Mouse (Mus musculus): ENCODE results near the gene Fbxl2. TPM values are rescaled to one million over a fixed set of nuclear protein-coding genes. Genes with fewer than 3 reads are reported as not detected.

The Fbxl2 gene
- polyA plus RNA-seq, 1 experiment from 2014 or later: 8.7 TPM

DNA sequence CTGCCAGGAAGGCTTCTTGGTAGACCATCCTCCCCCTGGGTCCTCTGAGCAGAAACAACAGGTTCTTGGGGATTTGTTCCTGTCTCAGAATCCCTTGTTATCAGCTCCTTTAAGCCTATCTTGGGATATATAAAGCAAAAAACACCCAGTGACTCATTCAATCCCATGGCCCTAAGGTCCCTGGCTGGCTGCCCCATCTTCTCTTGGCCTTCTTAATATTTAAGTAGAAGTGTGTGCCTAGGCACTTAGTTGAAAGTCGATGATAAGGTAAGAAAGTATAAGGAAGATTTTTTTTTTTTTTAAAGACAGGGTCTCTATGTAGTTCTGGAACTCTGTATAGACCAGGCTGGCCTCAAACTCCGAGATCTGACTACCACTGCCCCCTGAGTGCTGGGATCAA, 63.5 kb downstream of the Fbxl2 start:
- Histone ChIP-seq H3K36me3 (ENCODE audit: control insufficient read depth, insufficient read depth, low read length) (no peaks in the 10 kb centered on the region), H3K4me2 (replicated peaks; ENCODE audit: low read depth, low read length) (no peak overlapping the region), H3K4me1 (replicated peaks; ENCODE audit: control insufficient read depth, insufficient read depth, low read length) (no peaks in the 10 kb centered on the region), H3K9me3 (ENCODE audit: control insufficient read depth, low read length) (no peaks in the 10 kb centered on the region), H3K27ac (ENCODE audit: low read depth, low read length) (no peak overlapping the region), H3K9ac (ENCODE audit: low read depth, low read length) (no peak overlapping the region), H3K4me3 (ENCODE audit: low read depth, low read length) (no peak overlapping the region), H3K27me3 (ENCODE audit: control insufficient read depth, insufficient read depth, low read length) (no peaks in the 10 kb centered on the region)
- 100% methylated on average over 2 of the region's 2 CpGs for WGBS
- no peak for ATAC-seq (ENCODE audit: low FRiP score)
- no peak for DNase-seq (ENCODE audit: low spot score)

DNA sequence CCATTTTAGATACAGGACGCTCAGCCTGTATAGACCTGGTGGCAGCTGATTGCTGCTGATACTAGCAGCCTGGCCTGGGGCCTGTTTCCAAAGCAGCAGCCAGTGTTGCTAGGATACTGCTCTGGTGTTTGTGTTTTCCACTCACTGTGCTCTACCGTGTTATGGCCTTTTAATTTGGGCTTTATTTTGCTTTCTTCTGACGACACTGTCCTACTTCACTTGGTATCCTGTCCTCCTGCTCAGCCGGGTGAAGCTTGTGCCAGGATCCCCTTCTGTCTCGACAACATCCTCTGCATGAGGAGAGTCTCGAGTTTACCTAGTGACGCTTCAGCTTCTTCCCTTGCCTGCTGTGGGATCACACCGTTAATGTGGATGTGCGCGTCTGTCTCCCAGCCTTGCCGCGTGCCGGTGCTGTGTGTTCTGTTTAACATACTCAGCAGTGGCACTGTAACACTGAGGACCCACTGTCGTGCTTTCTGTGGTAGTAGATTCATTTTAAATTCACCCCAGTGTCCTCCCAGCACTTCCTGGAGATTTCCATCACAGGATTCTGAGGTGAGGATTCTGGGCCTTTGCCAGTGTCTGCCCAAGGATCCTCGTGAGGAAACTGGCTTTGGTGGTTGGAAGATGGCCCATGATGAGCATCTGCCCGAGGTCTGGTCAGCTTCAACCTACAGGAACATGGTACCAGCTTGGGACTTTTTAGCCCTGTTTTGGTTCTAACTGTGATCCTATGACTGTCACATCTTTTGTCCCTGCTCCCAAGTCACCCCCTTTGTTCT, 64.7 kb downstream of the Fbxl2 start:
- no peak overlapping the region for H3K4me3 ChIP-seq (ENCODE audit: low read depth, low read length)
- H3K27me3 ChIP-seq (ENCODE audit: control insufficient read depth, insufficient read depth, low read length): no peaks in the 10 kb centered on the region
- H3K4me1 ChIP-seq (replicated peaks; ENCODE audit: control insufficient read depth, insufficient read depth, low read length): no peaks in the 10 kb centered on the region
- no peaks in the 10 kb centered on the region for H3K36me3 ChIP-seq (ENCODE audit: control insufficient read depth, insufficient read depth, low read length)
- no peak overlapping the region for H3K9ac ChIP-seq (ENCODE audit: low read depth, low read length)
- H3K9me3 ChIP-seq (ENCODE audit: control insufficient read depth, low read length): no peaks in the 10 kb centered on the region
- 73% methylated on average over 16 of the region's 16 CpGs for WGBS
- H3K27ac ChIP-seq (ENCODE audit: low read depth, low read length): no peak overlapping the region
- peak; percentile 25 for DNase-seq (ENCODE audit: low spot score)
- ATAC-seq (ENCODE audit: low FRiP score): peak; percentile 29; the same call in 1 of the 2 replicates
- no peak overlapping the region for H3K4me2 ChIP-seq (replicated peaks; ENCODE audit: low read depth, low read length)

DNA sequence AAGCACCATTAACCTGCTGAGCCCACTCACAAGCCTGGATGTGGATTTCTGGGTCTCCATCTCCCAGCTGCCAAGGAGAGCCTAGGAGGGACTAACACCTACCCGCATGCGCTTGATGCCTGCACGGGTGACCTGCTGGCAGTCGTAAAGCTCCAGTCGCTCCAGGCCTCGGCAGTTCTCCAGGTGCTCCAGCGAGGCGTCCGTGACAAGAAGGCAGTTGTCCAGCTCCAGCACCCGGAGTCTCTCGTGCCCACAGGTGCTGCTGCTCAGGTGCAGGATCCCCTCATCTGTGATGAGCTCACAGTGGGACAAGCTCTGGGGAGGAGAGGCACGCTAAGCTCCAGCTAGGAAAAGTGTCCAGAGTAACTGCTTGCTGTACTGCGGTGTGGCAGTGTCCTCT, 66.6 kb downstream of the Fbxl2 start:
- no peaks in the 10 kb centered on the region for H3K27me3 ChIP-seq (ENCODE audit: control insufficient read depth, insufficient read depth, low read length)
- no peaks in the 10 kb centered on the region for H3K4me1 ChIP-seq (replicated peaks; ENCODE audit: control insufficient read depth, insufficient read depth, low read length)
- no peak overlapping the region for H3K4me3 ChIP-seq (ENCODE audit: low read depth, low read length)
- no peak for DNase-seq (ENCODE audit: low spot score)
- H3K36me3 ChIP-seq (ENCODE audit: control insufficient read depth, insufficient read depth, low read length): peaks cover 9% of the 10 kb centered on the region
- no peak for ATAC-seq (ENCODE audit: low FRiP score)
- no peak overlapping the region for H3K9ac ChIP-seq (ENCODE audit: low read depth, low read length)
- H3K27ac ChIP-seq (ENCODE audit: low read depth, low read length): no peak overlapping the region
- 96% methylated on average over 13 of the region's 13 CpGs for WGBS
- H3K4me2 ChIP-seq (replicated peaks; ENCODE audit: low read depth, low read length): no peak overlapping the region
- no peaks in the 10 kb centered on the region for H3K9me3 ChIP-seq (ENCODE audit: control insufficient read depth, low read length)

DNA sequence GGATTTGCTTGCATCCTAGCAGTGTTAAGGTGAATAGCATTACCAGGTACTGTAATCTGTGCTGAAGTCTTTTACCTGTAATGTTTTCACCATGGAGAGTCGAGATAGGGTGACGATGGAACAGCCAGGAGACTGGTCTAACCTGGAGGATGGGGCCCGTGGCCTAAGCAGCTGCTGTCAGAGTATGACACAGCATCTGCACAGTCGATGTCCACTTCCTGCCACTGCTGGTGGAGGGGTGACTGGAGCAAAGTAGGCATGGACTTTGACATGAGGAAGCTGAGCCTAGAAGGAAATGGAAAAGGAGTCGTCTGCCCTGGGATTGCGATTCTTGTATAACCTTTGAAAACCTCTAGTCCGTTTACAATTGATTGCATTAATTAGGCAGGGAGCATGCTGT, 67.3 kb downstream of the Fbxl2 start:
- peaks cover 9% of the 10 kb centered on the region for H3K36me3 ChIP-seq (ENCODE audit: control insufficient read depth, insufficient read depth, low read length)
- 85% methylated on average over 7 of the region's 7 CpGs for WGBS
- H3K27ac ChIP-seq (ENCODE audit: low read depth, low read length): no peak overlapping the region
- DNase-seq (ENCODE audit: low spot score): no peak
- no peak overlapping the region for H3K4me2 ChIP-seq (replicated peaks; ENCODE audit: low read depth, low read length)
- H3K27me3 ChIP-seq (ENCODE audit: control insufficient read depth, insufficient read depth, low read length): no peaks in the 10 kb centered on the region
- H3K4me3 ChIP-seq (ENCODE audit: low read depth, low read length): no peak overlapping the region
- H3K4me1 ChIP-seq (replicated peaks; ENCODE audit: control insufficient read depth, insufficient read depth, low read length): no peaks in the 10 kb centered on the region
- H3K9me3 ChIP-seq (ENCODE audit: control insufficient read depth, low read length): no peaks in the 10 kb centered on the region
- ATAC-seq (ENCODE audit: low FRiP score): no peak
- H3K9ac ChIP-seq (ENCODE audit: low read depth, low read length): no peak overlapping the region

DNA sequence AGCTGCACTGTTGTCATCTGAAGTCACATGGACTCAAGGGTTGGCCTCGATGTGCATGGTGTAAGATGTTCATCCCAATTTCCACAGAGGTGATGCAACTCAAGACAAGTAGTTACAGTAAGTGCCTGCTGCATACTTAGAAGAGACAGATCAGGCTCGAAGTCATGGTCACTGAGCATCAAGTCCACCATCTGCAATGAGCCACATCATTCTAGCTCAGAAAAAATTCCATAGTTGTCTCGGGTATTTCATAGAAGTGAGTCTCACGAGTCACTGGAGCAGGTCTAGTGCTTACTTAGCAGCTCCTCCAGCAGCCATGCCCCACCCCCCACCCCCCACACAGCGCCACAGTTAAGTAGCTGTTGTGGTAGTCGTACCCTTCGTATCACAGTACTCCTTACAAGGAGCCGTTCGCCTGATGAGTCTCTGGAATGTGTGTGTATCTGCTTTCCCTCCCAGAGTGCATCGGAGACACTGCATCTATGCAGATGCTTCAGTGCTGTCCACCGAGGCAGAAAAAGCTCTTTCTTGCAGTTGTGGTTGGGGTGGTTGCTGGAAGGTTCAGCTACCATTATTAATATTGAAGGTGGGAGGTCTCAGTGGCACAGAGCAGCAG, 68.7 kb downstream of the Fbxl2 start:
- no peaks in the 10 kb centered on the region for H3K4me1 ChIP-seq (replicated peaks; ENCODE audit: control insufficient read depth, insufficient read depth, low read length)
- ATAC-seq (ENCODE audit: low FRiP score): no peak

DNA sequence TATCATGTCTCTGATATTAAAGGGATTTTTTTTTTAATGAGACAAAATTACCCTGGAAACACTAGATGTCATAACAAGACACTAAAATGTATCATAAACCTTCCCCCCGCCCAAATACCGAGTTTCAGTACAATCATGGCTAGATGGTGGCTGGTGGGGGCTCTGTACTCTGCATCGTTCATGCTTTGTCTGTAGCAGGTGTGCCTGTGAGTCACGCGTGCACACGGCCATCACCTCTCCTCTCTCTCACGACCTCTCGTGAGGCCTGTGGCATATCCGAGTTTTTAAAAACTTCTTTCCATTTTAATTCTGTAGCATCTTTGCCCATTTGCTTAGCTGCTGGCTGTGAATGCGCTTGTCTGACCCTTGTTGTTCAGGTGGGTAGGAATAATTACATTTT, 69.7 kb downstream of the Fbxl2 start:
- peaks cover 9% of the 10 kb centered on the region for H3K36me3 ChIP-seq (ENCODE audit: control insufficient read depth, insufficient read depth, low read length)
- no peak for ATAC-seq (ENCODE audit: low FRiP score)
- H3K4me3 ChIP-seq (ENCODE audit: low read depth, low read length): no peak overlapping the region

More for the DNA sequence above, 68.7 kb downstream of the Fbxl2 start:
- no peak overlapping the region for H3K9ac ChIP-seq (ENCODE audit: low read depth, low read length)
- H3K4me3 ChIP-seq (ENCODE audit: low read depth, low read length): no peak overlapping the region
- no peak overlapping the region for H3K4me2 ChIP-seq (replicated peaks; ENCODE audit: low read depth, low read length)
- WGBS: 84% methylated on average over 11 of the region's 11 CpGs
- no peak for DNase-seq (ENCODE audit: low spot score)
- H3K36me3 ChIP-seq (ENCODE audit: control insufficient read depth, insufficient read depth, low read length): peaks cover 9% of the 10 kb centered on the region
- H3K27me3 ChIP-seq (ENCODE audit: control insufficient read depth, insufficient read depth, low read length): no peaks in the 10 kb centered on the region
- no peaks in the 10 kb centered on the region for H3K9me3 ChIP-seq (ENCODE audit: control insufficient read depth, low read length)
- no peak overlapping the region for H3K27ac ChIP-seq (ENCODE audit: low read depth, low read length)

DNA sequence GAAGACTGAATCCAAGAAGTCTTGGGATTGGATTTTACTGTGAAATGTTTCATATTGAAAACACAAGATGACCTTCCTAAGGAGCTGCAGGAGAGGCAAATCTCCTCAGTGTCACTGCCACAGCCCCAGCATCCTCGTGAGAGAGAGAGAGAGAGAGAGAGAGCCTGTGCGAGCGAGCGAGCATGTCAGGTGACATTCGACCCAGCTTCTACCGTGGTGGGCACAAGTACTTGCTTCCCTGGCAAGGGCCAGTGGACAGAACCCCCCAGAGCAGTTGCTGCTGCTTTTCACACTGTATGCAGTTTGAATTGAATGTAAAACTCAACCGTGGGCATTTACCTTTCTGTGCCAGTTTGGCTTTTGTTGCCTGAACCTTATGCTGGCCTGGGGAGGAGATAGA, 70.5 kb downstream of the Fbxl2 start:
- no peak for DNase-seq (ENCODE audit: low spot score)
- H3K36me3 ChIP-seq (ENCODE audit: control insufficient read depth, insufficient read depth, low read length): peaks cover 9% of the 10 kb centered on the region
- no peak for ATAC-seq (ENCODE audit: low FRiP score)
- H3K27me3 ChIP-seq (ENCODE audit: control insufficient read depth, insufficient read depth, low read length): no peaks in the 10 kb centered on the region
- no peak overlapping the region for H3K4me3 ChIP-seq (ENCODE audit: low read depth, low read length)
- H3K9me3 ChIP-seq (ENCODE audit: control insufficient read depth, low read length): no peaks in the 10 kb centered on the region
- no peaks in the 10 kb centered on the region for H3K4me1 ChIP-seq (replicated peaks; ENCODE audit: control insufficient read depth, insufficient read depth, low read length)
- H3K9ac ChIP-seq (ENCODE audit: low read depth, low read length): no peak overlapping the region
- H3K4me2 ChIP-seq (replicated peaks; ENCODE audit: low read depth, low read length): no peak overlapping the region
- H3K27ac ChIP-seq (ENCODE audit: low read depth, low read length): no peak overlapping the region
- 81% methylated on average over 7 of the region's 7 CpGs for WGBS

More for the DNA sequence above, 69.7 kb downstream of the Fbxl2 start:
- Histone ChIP-seq H3K4me2 (replicated peaks; ENCODE audit: low read depth, low read length) (no peak overlapping the region), H3K9ac (ENCODE audit: low read depth, low read length) (no peak overlapping the region), H3K4me1 (replicated peaks; ENCODE audit: control insufficient read depth, insufficient read depth, low read length) (no peaks in the 10 kb centered on the region), H3K27ac (ENCODE audit: low read depth, low read length) (no peak overlapping the region), H3K9me3 (ENCODE audit: control insufficient read depth, low read length) (no peaks in the 10 kb centered on the region), H3K27me3 (ENCODE audit: control insufficient read depth, insufficient read depth, low read length) (no peaks in the 10 kb centered on the region)
- DNase-seq (ENCODE audit: low spot score): no peak
- 91% methylated on average over 10 of the region's 10 CpGs for WGBS

DNA sequence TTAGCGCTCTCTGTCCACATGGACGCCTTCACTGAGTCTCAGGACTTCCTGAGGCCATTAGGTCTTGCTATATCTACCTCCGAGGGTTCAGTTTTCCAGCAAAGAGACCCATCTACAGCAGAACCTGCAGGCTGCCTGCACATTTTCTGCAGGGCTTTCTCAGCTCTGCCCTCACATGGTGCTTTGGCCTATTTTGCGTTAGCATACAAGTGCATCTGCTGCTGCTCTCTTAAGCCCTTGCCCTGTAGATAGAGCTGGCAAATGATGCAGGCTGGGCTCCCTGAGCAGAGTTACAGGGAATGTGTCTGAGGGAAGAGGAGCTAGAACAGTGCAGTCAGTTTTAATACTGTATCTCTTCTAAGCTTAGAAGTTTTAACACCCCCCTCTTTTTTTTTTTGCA, 71.0 kb downstream of the Fbxl2 start:
- Histone ChIP-seq H3K4me1 (replicated peaks; ENCODE audit: control insufficient read depth, insufficient read depth, low read length) (no peaks in the 10 kb centered on the region), H3K9me3 (ENCODE audit: control insufficient read depth, low read length) (no peaks in the 10 kb centered on the region), H3K4me2 (replicated peaks; ENCODE audit: low read depth, low read length) (no peak overlapping the region), H3K9ac (ENCODE audit: low read depth, low read length) (no peak overlapping the region), H3K4me3 (ENCODE audit: low read depth, low read length) (no peak overlapping the region), H3K27ac (ENCODE audit: low read depth, low read length) (no peak overlapping the region), H3K36me3 (ENCODE audit: control insufficient read depth, insufficient read depth, low read length) (peaks cover 9% of the 10 kb centered on the region), H3K27me3 (ENCODE audit: control insufficient read depth, insufficient read depth, low read length) (no peaks in the 10 kb centered on the region)
- ATAC-seq (ENCODE audit: low FRiP score) (no peak), DNase-seq (ENCODE audit: low spot score) (no peak)
- 93% methylated on average over 4 of the region's 4 CpGs for WGBS

DNA sequence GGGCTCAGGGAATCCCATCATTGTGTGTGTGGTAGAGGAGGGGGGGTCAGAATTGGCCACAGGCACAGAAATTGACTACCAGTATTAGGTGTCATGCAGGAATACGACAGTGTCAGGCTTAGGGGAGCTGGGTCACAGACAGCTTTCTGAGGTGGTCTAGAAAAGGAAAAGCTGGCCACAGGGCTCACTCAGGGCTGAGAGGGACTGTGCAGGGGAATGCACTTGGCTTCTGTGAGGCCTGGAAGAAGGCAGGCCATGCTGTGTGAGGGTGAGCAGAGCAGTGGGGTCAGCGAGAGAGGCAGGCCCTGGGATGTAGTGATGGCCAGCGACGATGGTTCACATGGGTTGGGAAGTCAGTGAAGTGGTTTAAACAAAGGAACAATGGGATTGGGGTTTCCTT, 72.1 kb downstream of the Fbxl2 start:
- Histone ChIP-seq H3K27me3 (ENCODE audit: control insufficient read depth, insufficient read depth, low read length) (no peaks in the 10 kb centered on the region), H3K4me2 (replicated peaks; ENCODE audit: low read depth, low read length) (no peak overlapping the region), H3K9me3 (ENCODE audit: control insufficient read depth, low read length) (no peaks in the 10 kb centered on the region), H3K4me1 (replicated peaks; ENCODE audit: control insufficient read depth, insufficient read depth, low read length) (no peaks in the 10 kb centered on the region), H3K27ac (ENCODE audit: low read depth, low read length) (no peak overlapping the region), H3K9ac (ENCODE audit: low read depth, low read length) (no peak overlapping the region), H3K4me3 (ENCODE audit: low read depth, low read length) (no peak overlapping the region), H3K36me3 (ENCODE audit: control insufficient read depth, insufficient read depth, low read length) (peaks cover 12% of the 10 kb centered on the region)
- DNase-seq (ENCODE audit: low spot score) (no peak), ATAC-seq (ENCODE audit: low FRiP score) (no peak)
- 69% methylated on average over 4 of the region's 4 CpGs for WGBS

Data from hindbrain, embryonic 11.5 days (tissue).